Comparison of ENCODE assay signal across 13 mouse cellular contexts in the genomic region with DNA sequence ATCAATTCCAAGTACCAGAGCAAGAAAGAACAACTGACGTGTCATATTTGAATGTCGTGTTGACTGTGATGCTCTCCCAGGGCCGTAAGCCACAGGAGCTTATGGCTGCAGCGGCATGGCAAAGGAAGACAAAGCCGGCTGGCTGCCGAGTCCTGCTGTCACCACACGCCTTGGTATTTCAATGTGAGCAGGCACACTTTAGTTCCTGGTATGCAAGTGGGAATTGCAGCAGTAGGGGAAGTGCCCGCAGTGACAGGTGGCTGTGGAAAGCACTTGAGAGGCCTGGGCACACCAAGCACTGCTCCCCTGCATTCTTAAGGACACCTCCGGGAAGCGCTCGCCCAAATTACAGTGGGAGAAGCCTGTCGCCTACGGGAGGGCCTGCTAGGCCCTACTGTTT. TPM values are rescaled to one million over a fixed set of nuclear protein-coding genes. Genes with fewer than 3 reads are reported as not detected.
DNase-seq lines count a peak whose midpoint lies in the region; ATAC-seq and TF ChIP-seq lines count a peak whose summit lies in the region.
"Had no signal": no experiment of that assay in that cellular context is flagged by ENCODE, and none has a peak within 500 bp of the region (broad histone marks: within the 10 kb centered on the region; RNA-seq: fewer than 3 reads in every experiment).

No protein-coding gene starts in this region.

- no peaks in the 10 kb centered on the region for H3K9me3 ChIP-seq in heart, embryonic 12.5 days (replicated peaks)
- H3K9me3 ChIP-seq in midbrain, postnatal 0 days (ENCODE audit: low read length), result no peaks in the 10 kb centered on the region
- no peaks in the 10 kb centered on the region for H3K9me3 ChIP-seq in midbrain, embryonic 11.5 days (ENCODE audit: control insufficient read depth, low read length)

- WGBS in heart, embryonic 12.5 days, result 64% methylated on average over 13 of the region's 13 CpGs
- 72% methylated on average over 13 of the region's 13 CpGs for WGBS in midbrain, postnatal 0 days
- 87% methylated on average over 13 of the region's 13 CpGs for WGBS in midbrain, embryonic 11.5 days

- H3K27me3 ChIP-seq in heart, embryonic 12.5 days (replicated peaks), result no peaks in the 10 kb centered on the region
- H3K27me3 ChIP-seq in midbrain, postnatal 0 days (ENCODE audit: insufficient read depth, low read length), result no peaks in the 10 kb centered on the region
- no peaks in the 10 kb centered on the region for H3K27me3 ChIP-seq in midbrain, embryonic 11.5 days (ENCODE audit: control insufficient read depth, insufficient read depth, low read length)

- peak overlapping the region; percentile 3; the same call in 1 of the 2 replicates for H3K9ac ChIP-seq in heart, embryonic 12.5 days
- H3K9ac ChIP-seq in midbrain, postnatal 0 days (replicated peaks; ENCODE audit: low read length, poor library complexity, severe bottlenecking), result no peak overlapping the region
- no peak overlapping the region for H3K9ac ChIP-seq in midbrain, embryonic 11.5 days (ENCODE audit: low read length)
- H3K9ac ChIP-seq: lung, embryonic 14.5 days had no signal

- no peak for DNase-seq in heart, adult 8-10 months (ENCODE audit: low spot score)
- DNase-seq in midbrain, postnatal 0 days (ENCODE audit: low spot score), result peak; percentile 16
- no peak for DNase-seq in midbrain, embryonic 11.5 days (ENCODE audit: low spot score, missing footprints)
- DNase-seq in layer of hippocampus, postnatal 10 days (ENCODE audit: low spot score in 2 of 2), result peak; percentile 40 to 56
- DNase-seq in adrenal gland, postnatal 4 days (ENCODE audit: low spot score in 2 of 2), result no peak
- DNase-seq in right cerebral cortex, postnatal 10 days (ENCODE audit: low spot score in 2 of 2), result no peak
- no peak for DNase-seq in retina, postnatal 1 day
- DNase-seq: adrenal gland, adult 8-10 months; embryo, embryonic 11 days; kidney, adult 18-20 months; lung, embryonic 14.5 days had no signal

- no peak overlapping the region for H3K4me2 ChIP-seq in heart, embryonic 12.5 days
- H3K4me2 ChIP-seq in midbrain, postnatal 0 days (ENCODE audit: low read depth, low read length, poor library complexity, severe bottlenecking), result no peak overlapping the region
- no peak overlapping the region for H3K4me2 ChIP-seq in midbrain, embryonic 11.5 days
- H3K4me2 ChIP-seq: heart, embryonic 11.5 days; lung, embryonic 14.5 days had no signal

- TF ChIP-seq CTCF in midbrain, postnatal 0 days (IDR thresholded peaks at IDR 0.05), result no peak

- H3K4me3 ChIP-seq in heart, embryonic 12.5 days, result no peak overlapping the region
- no peak overlapping the region for H3K4me3 ChIP-seq in midbrain, postnatal 0 days (ENCODE audit: low read depth, low read length)
- no peak overlapping the region for H3K4me3 ChIP-seq in midbrain, embryonic 11.5 days (ENCODE audit: low read depth, low read length)

- no peak for ATAC-seq in heart, embryonic 12.5 days (ENCODE audit: insufficient number of reproducible peaks, low FRiP score)
- ATAC-seq in midbrain, postnatal 0 days (ENCODE audit: low FRiP score), result no peak
- no peak for ATAC-seq in midbrain, embryonic 11.5 days (ENCODE audit: low FRiP score)

- H3K36me3 ChIP-seq in heart, embryonic 12.5 days, result peaks cover 38% of the 10 kb centered on the region
- peaks cover 19% of the 10 kb centered on the region for H3K36me3 ChIP-seq in midbrain, postnatal 0 days (ENCODE audit: insufficient read depth, low read length)
- H3K36me3 ChIP-seq in midbrain, embryonic 11.5 days (ENCODE audit: control insufficient read depth, insufficient read depth, low read length), result peaks cover 2% of the 10 kb centered on the region; the same call in 1 of the 2 replicates

- H3K27ac ChIP-seq in heart, embryonic 12.5 days (ENCODE audit: poor library complexity, severe bottlenecking), result no peak overlapping the region
- peak overlapping the region; percentile 34; the same call in 1 of the 2 replicates for H3K27ac ChIP-seq in midbrain, postnatal 0 days (ENCODE audit: low read depth, low read length)
- no peak overlapping the region for H3K27ac ChIP-seq in midbrain, embryonic 11.5 days (ENCODE audit: low read depth, low read length)

- H3K4me1 ChIP-seq in heart, embryonic 12.5 days (replicated peaks), result peaks cover 7% of the 10 kb centered on the region
- no peaks in the 10 kb centered on the region for H3K4me1 ChIP-seq in midbrain, postnatal 0 days (ENCODE audit: insufficient read depth, low read length)
- H3K4me1 ChIP-seq in midbrain, embryonic 11.5 days (ENCODE audit: control insufficient read depth, insufficient read depth, low read length), result no peaks in the 10 kb centered on the region

RNA-seq across cellular contexts. Expression of gene Cdkl4, which starts 41.9 kb away (rescaled TPM):
- 0.14 TPM in 1 of 2 replicates, not detected in the other for polyA plus RNA-seq in heart, embryonic 12.5 days (2016; fragmentation: Nextera tagmentation; extraction: Ambion mirVana)
- under 1 TPM in 3 of 4 experiments, not detected in 1; 0.11 to 0.26 (median 0.25) TPM for total RNA-seq in heart, adult 8-10 months (2022)
- total RNA-seq in midbrain, postnatal 0 days (2014; rRNA removed), result 6.9 and 7.9 TPM in 2 replicates
- 5.4 and 6.0 TPM in 2 replicates for polyA plus RNA-seq in midbrain, postnatal 0 days (2015; fragmentation: Nextera tagmentation; extraction: Ambion mirVana)
- polyA plus RNA-seq in midbrain, embryonic 11.5 days (2014; fragmentation: Nextera tagmentation; extraction: Ambion mirVana), result 1.4 and 2.0 TPM in 2 replicates
- 10 to 100 TPM; 14.3 to 14.6 TPM for total RNA-seq in layer of hippocampus, postnatal 10 days (2021)
- total RNA-seq in adrenal gland, postnatal 4 days (2021), result under 1 TPM; 0.20 to 0.28 TPM
- polyA plus RNA-seq: heart, embryonic 11.5 days had no signal

Comparison
In these comparisons a context has a peak if more than half of its experiments do, and no peak if none do; other contexts are left out.
1. DNase-seq: peak in midbrain, postnatal 0 days (single experiment) and layer of hippocampus, postnatal 10 days (2 of 2); none in heart, adult 8-10 months (single experiment), midbrain, embryonic 11.5 days (single experiment), adrenal gland, postnatal 4 days (0 of 2), right cerebral cortex, postnatal 10 days (0 of 2) and retina, postnatal 1 day (single experiment).